Mouse (Mus musculus) midbrain, embryonic 13.5 days (tissue): Measurements from ENCODE around the gene Nt5c. TPM values are rescaled to one million over a fixed set of nuclear protein-coding genes. Genes with fewer than 3 reads are reported as not detected.
"Not testable (repeated sequence)": the region's sequence is repeated elsewhere in the genome, so short reads cannot be mapped to it uniquely, and the experiment has no call there.

Experiments used
- ATAC-seq: fragments of 200-750 bp; cut with Nextera tagmentation; 2 replicates; pipeline ENCODE4 v1.8.0; 2017; ENCODE audit warnings: mild to moderate bottlenecking, moderate TSS enrichment, moderate library complexity
- H3K27ac ChIP-seq: fragments of 300-500 bp; sonication (generic); 2 replicates; pipeline ENCODE4 v1.5.1; 2015; ENCODE audit warnings: inconsistent platforms, mild to moderate bottlenecking, moderate library complexity
- H3K27me3 ChIP-seq: fragments of 300-500 bp; sonication (generic); 2 replicates; pipeline ENCODE4 v1.6.1; 2015; ENCODE audit warnings: mild to moderate bottlenecking, inconsistent platforms
- H3K36me3 ChIP-seq: fragments of 300-500 bp; sonication (generic); 2 replicates; pipeline ENCODE4 v1.6.1; 2015; ENCODE audit warnings: mild to moderate bottlenecking, inconsistent platforms
- H3K4me1 ChIP-seq: fragments of 300-500 bp; sonication (generic); replicated peaks from 2 replicates; pipeline ENCODE4 v1.6.1; 2015; ENCODE audit warnings: inconsistent platforms
- H3K4me2 ChIP-seq: fragments of 300-500 bp; sonication (generic); replicated peaks from 2 replicates; pipeline ENCODE4 v1.6.1; 2015; ENCODE audit warnings: moderate library complexity, mild to moderate bottlenecking, inconsistent platforms
- H3K4me3 ChIP-seq: fragments of 300-500 bp; sonication (generic); replicated peaks from 2 replicates; pipeline ENCODE4 v1.5.1; 2015; ENCODE audit warnings: mild to moderate bottlenecking, inconsistent platforms
- H3K9ac ChIP-seq: fragments of 300-500 bp; sonication (generic); replicated peaks from 2 replicates; pipeline ENCODE4 v1.6.1; 2015; ENCODE audit warnings: mild to moderate bottlenecking, inconsistent platforms
- H3K9me3 ChIP-seq: fragments of 300-500 bp; sonication (generic); 2 replicates; pipeline ENCODE4 v1.6.1; 2016; ENCODE audit warnings: mild to moderate bottlenecking, inconsistent platforms
- WGBS: fragments of 180-500 bp; shearing (Covaris S2); methylation state at CpG from one replicate; pipeline ENCODE4 v1.1.7; 2015; 5-methylcytosine and 5-hydroxymethylcytosine counted together
- polyA plus RNA-seq: library from polyadenylated mRNA; unstranded; fragments of >200 nt; fragmentation: Nextera tagmentation; extraction: Ambion mirVana; gene quantifications from 2 replicates; pipeline ENCODE4 v1.2.1, GENCODE M21; 2015

The Nt5c gene
- polyA plus RNA-seq, 1 experiment from 2014 or later: 96.5 TPM

- Histone ChIP-seq H3K9ac (no peak overlapping the region), H3K27ac (no peak overlapping the region), H3K9me3 (no peaks in the 10 kb centered on the region), H3K4me2 (0 out of 2 replicates have a peak overlapping the region, but pooled peaks have one; percentile 1), H3K36me3 (peaks cover 25% of the 10 kb centered on the region), H3K4me1 (peaks cover 75% of the 10 kb centered on the region), H3K27me3 (no peaks in the 10 kb centered on the region), H3K4me3 (no peak overlapping the region)
- WGBS: 88% methylated on average over 2 of the region's 2 CpGs
- ATAC-seq: no peak
These were observed 16.4 kb upstream of the Nt5c start for GRCm38 (mm10) chr11:115508061-115508460.

DNA sequence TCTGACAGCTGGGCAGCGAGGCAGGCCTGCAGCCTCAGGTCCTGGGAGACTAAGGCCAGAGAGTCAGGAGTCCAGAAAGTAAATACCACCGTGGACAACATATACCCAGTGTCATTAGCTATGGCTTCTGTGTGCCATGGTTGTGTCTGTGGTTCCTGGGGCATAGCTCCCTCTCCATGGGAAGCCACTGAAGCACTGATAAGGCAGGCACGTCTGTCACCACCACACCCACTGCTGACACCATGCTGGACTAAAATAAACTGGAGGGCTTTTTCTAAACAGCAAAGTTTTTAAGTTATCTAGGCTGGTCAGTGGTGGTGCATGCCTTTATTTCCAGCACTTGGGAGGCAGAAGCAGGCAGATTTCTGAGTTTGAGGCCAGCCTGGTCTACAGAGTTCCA lies 14.9 kb upstream of the Nt5c start:
- Histone ChIP-seq H3K4me3 (no peak overlapping the region), H3K4me2 (peak overlapping the region; percentile 23; the same call in 1 of the 2 replicates), H3K27me3 (no peaks in the 10 kb centered on the region), H3K9me3 (no peaks in the 10 kb centered on the region), H3K9ac (no peak overlapping the region), H3K27ac (no peak overlapping the region), H3K4me1 (peaks cover 65% of the 10 kb centered on the region), H3K36me3 (peaks cover 37% of the 10 kb centered on the region)
- WGBS: 63% methylated on average over 3 of the region's 3 CpGs
- ATAC-seq: no peak

DNA sequence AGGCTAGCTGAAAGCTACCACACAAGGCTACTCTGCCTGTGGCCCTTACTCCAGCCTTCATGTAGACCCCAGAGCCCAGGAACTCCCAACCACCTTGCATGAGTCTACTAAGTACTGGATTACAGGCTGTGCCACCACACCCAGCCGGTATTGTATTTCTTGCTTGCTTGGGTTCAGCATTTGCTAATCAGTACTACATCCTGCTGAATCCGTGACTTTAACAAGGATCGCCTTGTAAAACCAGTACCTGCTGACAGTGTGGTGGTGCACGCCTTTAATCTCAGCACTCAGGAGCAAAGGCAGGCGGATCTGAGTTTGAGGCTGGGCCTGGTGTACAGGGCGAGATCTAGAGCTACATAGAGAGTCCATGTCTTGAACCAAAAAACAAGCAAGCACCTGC lies 11.0 kb upstream of the Nt5c start:
- H3K36me3 ChIP-seq: peaks cover 70% of the 10 kb centered on the region
- no peaks in the 10 kb centered on the region for H3K9me3 ChIP-seq
- WGBS: 94% methylated on average over 6 of the region's 6 CpGs
- H3K4me2 ChIP-seq: no peak overlapping the region
- no peak overlapping the region for H3K4me3 ChIP-seq
- H3K9ac ChIP-seq: no peak overlapping the region
- H3K4me1 ChIP-seq: peaks cover 28% of the 10 kb centered on the region
- H3K27ac ChIP-seq: no peak overlapping the region
- ATAC-seq: no peak
- H3K27me3 ChIP-seq: no peaks in the 10 kb centered on the region

DNA sequence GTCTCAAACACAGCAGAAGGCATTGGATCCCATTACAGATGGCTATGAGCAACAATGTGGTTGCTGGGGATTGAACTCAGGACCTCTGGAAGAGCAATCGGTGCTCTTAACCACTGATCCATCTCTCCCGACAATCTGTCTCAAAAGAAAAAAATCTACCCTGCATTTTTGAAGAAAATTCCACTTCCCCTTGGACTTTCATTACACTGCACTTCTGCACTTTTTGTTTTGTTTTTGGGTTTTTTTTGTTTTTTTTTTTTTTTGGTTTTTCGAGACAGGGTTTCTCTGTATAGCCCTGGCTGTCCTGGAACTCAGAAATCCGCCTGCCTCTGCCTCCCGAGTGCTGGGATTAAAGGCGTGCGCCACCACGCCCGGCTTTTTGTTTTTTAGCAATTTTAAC lies 4.9 kb upstream of the Nt5c start:
- not testable (repeated sequence) for ATAC-seq, H3K9ac ChIP-seq, H3K9me3 ChIP-seq, H3K4me1 ChIP-seq, H3K4me3 ChIP-seq, H3K27ac ChIP-seq, H3K27me3 ChIP-seq, H3K4me2 ChIP-seq
- H3K36me3 ChIP-seq: peaks cover 48% of the 10 kb centered on the region
- 90% methylated on average over 9 of the region's 9 CpGs for WGBS

GRCm38 (mm10) chr11:115492387-115492786 lies 725 bp upstream of the Nt5c start:
- no peak for ATAC-seq
- Histone ChIP-seq H3K4me3 (peak overlapping the region; percentile 69), H3K27me3 (peaks cover 5% of the 10 kb centered on the region; the same call in 1 of the 2 replicates), H3K27ac (no peak overlapping the region), H3K9ac (peak overlapping the region; percentile 77; the same call in 1 of the 2 replicates), H3K36me3 (peaks cover 27% of the 10 kb centered on the region), H3K4me2 (peak overlapping the region; percentile 75), H3K4me1 (peaks cover 20% of the 10 kb centered on the region), H3K9me3 (no peaks in the 10 kb centered on the region)
- 33% methylated on average over 6 of the region's 6 CpGs for WGBS

DNA sequence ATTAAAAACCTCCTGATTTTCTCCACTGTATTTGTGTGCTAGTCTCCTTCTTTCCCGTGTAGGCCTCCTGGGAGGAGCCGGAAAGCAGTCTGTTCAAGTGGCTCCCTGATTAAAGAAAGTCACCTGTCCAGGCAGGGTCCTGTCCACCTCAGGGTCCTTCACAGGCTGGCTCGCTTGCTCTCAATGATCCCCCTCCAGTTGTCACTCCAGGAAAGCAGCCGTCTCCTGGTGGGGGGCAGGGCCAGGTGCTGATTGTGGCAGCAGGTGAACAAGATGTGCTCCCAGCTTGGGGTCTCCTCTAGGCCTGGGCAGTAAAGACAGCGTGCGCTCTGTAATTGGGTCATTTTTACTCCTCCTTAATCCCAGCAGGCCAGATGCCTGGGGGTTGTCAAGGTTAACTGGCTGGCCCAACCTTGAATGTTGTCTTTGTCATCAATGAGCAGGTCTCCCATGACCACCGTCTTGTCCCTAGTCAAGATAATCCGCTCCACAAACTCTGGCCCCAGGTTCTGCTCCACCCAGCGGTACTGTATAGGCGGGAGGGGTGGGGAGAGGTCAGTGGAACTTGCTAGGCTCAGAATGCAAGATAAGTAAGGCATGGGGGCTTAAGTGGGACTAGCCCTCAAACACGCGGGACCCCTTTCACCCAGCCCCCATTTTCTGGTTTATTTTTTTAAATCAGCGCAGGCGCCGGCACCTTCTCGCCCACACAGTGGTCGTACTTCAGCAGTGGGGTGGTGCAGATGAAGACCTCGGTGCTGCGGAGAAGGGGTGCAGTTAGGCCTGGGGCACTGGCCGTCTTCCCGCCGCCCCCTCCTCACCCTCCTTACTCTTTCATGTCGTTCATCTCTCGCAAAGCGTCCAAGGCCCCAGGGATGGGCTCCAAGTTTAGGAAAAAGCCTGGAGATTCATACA lies 964 bp downstream of the Nt5c start:
- Histone ChIP-seq H3K27me3 (peaks cover 5% of the 10 kb centered on the region; the same call in 1 of the 2 replicates), H3K4me1 (peaks cover 20% of the 10 kb centered on the region), H3K4me2 (peak overlapping the region; percentile 75), H3K9me3 (no peaks in the 10 kb centered on the region), H3K4me3 (peak overlapping the region; percentile 69), H3K36me3 (peaks cover 19% of the 10 kb centered on the region), H3K9ac (peak overlapping the region; percentile 77), H3K27ac (peak overlapping the region; percentile 88)
- ATAC-seq: peak; percentile 59
- 20% methylated on average over 25 of the region's 25 CpGs for WGBS

DNA sequence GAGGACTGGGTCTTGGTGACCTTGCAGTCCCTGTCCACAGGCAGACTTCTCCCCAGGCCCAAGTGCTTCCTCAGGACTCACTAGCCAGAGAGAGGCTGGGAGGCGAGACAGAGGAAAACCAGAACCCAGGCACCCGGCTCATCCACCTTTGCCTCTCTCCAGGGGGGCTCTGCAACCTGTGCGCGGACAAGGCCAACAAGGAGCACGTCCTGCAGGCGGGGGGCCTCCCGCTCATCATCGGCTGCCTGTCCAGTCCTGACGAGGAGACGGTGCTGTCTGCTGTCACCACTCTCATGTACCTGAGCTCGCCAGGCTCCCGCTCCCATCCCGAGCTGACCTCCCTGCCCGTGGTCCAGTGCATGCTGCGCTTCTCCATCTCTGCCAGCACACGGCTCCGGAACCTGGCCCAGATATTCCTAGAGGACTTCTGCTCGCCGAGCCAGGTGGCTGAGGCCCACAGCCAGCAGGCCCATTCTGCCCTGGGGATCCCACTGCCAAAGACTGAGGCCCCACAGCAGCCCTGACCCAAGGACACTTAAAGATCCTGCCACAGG lies 3.0 kb downstream of the Nt5c start:
- peaks cover 19% of the 10 kb centered on the region for H3K36me3 ChIP-seq
- no peaks in the 10 kb centered on the region for H3K9me3 ChIP-seq
- WGBS: 88% methylated on average over 19 of the region's 19 CpGs
- peaks cover 5% of the 10 kb centered on the region; the same call in 1 of the 2 replicates for H3K27me3 ChIP-seq
- H3K4me2 ChIP-seq: no peak overlapping the region
- peaks cover 28% of the 10 kb centered on the region for H3K4me1 ChIP-seq
- ATAC-seq: no peak
- peak overlapping the region; percentile 10; the same call in 1 of the 2 replicates for H3K9ac ChIP-seq
- no peak overlapping the region for H3K4me3 ChIP-seq
- H3K27ac ChIP-seq: no peak overlapping the region

DNA sequence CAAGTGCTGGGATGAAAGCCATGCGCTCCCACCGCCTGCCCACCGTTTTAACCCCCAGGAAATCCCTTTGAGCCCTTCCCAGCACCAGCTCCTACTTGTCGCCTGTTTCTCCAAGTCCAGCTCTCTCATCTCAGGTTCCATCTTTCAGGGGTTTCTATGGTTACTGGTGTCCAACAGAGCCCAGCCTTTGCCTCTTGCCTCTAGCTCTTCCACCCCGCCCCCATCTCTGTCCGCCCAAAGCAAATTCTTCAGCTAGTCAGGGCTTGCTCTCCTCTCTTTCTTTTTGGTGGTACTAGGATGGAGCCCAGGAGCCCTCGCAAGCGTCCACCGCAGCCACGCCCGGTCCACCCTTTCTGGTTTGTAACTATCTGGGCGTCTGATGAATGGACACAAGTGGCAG lies 6.5 kb downstream of the Nt5c start:
- peak; percentile 65 for ATAC-seq
- H3K9ac ChIP-seq: no peak overlapping the region; the same call in 1 of the 2 replicates
- 25% methylated on average over 12 of the region's 12 CpGs for WGBS

DNA sequence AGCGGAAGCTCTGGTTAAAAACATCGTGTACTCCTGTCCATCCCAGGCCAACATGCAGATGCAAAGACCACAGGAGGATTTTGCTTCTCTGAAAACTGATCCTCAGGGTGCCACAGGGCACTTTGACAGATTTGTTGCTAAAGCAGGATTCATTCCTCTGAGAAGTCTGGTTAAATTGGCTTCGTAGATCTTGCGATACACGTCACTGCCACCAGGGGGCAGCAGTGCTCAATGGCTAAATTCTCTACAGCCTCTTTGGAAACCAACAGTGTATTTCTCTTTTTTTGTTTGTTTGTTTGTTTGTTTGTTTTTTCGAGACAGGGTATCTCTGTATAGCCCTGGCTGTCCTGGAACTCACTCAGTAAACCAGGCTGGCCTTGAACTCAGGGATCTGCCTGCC lies 7.9 kb downstream of the Nt5c start:
- no peak for ATAC-seq
- no peak overlapping the region for H3K27ac ChIP-seq
- peaks cover 13% of the 10 kb centered on the region for H3K36me3 ChIP-seq
- no peaks in the 10 kb centered on the region for H3K9me3 ChIP-seq
- H3K4me1 ChIP-seq: peaks cover 8% of the 10 kb centered on the region
- no peaks in the 10 kb centered on the region for H3K27me3 ChIP-seq
- H3K9ac ChIP-seq: peak overlapping the region; percentile 40; the same call in 1 of the 2 replicates
- no peak overlapping the region for H3K4me2 ChIP-seq
- WGBS: 17% methylated on average over 6 of the region's 6 CpGs
- H3K4me3 ChIP-seq: no peak overlapping the region

More for the DNA sequence above, 6.5 kb downstream of the Nt5c start:
- Histone ChIP-seq H3K4me2 (no peak overlapping the region), H3K27me3 (no peaks in the 10 kb centered on the region), H3K27ac (peak overlapping the region; percentile 39; the same call in 1 of the 2 replicates), H3K36me3 (peaks cover 22% of the 10 kb centered on the region), H3K9me3 (no peaks in the 10 kb centered on the region), H3K4me3 (no peak overlapping the region), H3K4me1 (peaks cover 10% of the 10 kb centered on the region)

DNA sequence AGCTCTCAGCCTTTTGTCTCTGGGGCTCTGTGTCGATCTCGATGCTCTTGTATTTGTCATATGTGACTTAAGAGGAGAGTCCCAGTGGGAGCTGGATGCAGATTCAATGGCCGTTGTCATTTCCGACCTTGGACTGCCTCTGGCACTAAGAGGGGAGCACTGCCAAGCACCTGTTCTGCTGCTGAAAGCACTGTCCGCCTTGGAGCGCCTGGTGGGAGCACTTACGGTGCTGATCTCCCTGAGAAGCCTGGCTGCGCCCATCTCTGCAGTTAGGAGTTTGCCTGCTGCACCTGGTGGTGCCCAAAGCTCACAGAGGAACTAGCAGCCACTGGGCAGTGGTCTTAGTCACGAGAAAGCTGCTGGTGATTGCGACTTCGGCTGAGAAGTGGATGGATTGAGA lies 8.4 kb downstream of the Nt5c start:
- Histone ChIP-seq H3K4me3 (no peak overlapping the region), H3K9me3 (no peaks in the 10 kb centered on the region), H3K4me1 (peaks cover 8% of the 10 kb centered on the region), H3K27me3 (no peaks in the 10 kb centered on the region), H3K27ac (no peak overlapping the region), H3K4me2 (no peak overlapping the region), H3K9ac (peak overlapping the region; percentile 40; the same call in 1 of the 2 replicates), H3K36me3 (peaks cover 11% of the 10 kb centered on the region)
- 70% methylated on average over 11 of the region's 11 CpGs for WGBS
- ATAC-seq: no peak

DNA sequence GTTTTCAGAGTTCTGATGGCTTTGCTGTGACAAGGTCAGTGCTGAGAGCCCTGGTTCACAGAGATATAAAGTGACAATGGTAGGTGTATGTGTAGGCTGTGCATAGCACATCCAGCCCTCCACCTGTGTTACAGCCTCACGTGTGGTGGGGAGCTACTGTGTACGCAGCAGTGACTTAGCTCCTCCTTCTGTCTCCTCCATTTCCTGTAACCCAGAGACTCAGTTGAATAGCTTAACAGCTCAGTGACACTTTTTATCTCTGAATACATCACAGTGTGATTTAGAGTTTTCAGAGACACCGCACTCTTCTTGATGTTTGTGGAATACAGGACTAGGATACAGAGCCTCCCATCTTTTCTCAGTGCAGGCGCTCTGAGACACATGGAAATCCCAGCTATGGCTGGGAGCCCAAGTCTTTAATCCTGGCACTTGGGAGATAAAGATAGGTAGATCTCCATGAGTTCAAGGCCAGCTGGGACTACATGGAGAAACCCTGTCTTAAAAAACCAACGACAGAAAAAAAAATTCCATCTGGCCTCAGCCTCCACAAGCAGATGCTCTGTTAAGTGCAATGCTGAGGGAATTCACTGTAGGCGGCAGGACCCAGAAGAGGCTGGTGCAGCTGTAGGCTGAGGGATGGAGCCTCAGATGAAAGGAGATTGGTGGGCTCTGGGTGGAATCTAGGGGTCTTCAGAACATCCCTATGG lies 10.0 kb downstream of the Nt5c start:
- peaks cover 11% of the 10 kb centered on the region for H3K36me3 ChIP-seq
- ATAC-seq: no peak
- peaks cover 19% of the 10 kb centered on the region for H3K4me1 ChIP-seq
- no peak overlapping the region for H3K27ac ChIP-seq
- H3K27me3 ChIP-seq: no peaks in the 10 kb centered on the region
- H3K9me3 ChIP-seq: no peaks in the 10 kb centered on the region
- H3K9ac ChIP-seq: no peak overlapping the region
- 88% methylated on average over 6 of the region's 6 CpGs for WGBS
- H3K4me3 ChIP-seq: no peak overlapping the region
- no peak overlapping the region for H3K4me2 ChIP-seq
